Comparison of ENCODE assay signal across 11 mouse cellular contexts in genomic region chr17:15632090-15632489, GRCm38 (mm10).
DNase-seq lines count a peak whose midpoint lies in the region; ATAC-seq and TF ChIP-seq lines count a peak whose summit lies in the region.
"Had no signal": no experiment of that assay in that cellular context is flagged by ENCODE, and none has a peak within 500 bp of the region (broad histone marks: within the 10 kb centered on the region; RNA-seq: fewer than 3 reads in every experiment).

No protein-coding gene starts in this region.

- no peak for ATAC-seq in liver, embryonic 11.5 days (replicated peaks; ENCODE audit: low FRiP score)
- no peak for ATAC-seq in erythroid progenitor cell, adult 5-6 weeks (replicated peaks; ENCODE audit: low FRiP score, poor library complexity, severe bottlenecking)

- H3K27me3 ChIP-seq in testis, adult 2 months (ENCODE audit: control insufficient read depth, insufficient read depth, low read length) = no peaks in the 10 kb centered on the region
- no peaks in the 10 kb centered on the region for H3K27me3 ChIP-seq in liver, embryonic 11.5 days (replicated peaks; ENCODE audit: control insufficient read depth, insufficient read depth, low read length)
- H3K27me3 ChIP-seq: CH12.LX had no signal

- no peaks in the 10 kb centered on the region for H3K36me3 ChIP-seq in testis, adult 2 months (ENCODE audit: control insufficient read depth, insufficient read depth, low read length)
- H3K36me3 ChIP-seq in liver, embryonic 11.5 days (ENCODE audit: control insufficient read depth, insufficient read depth, low read length) = no peaks in the 10 kb centered on the region

- TF ChIP-seq CTCF in testis, adult 2 months (IDR thresholded peaks at IDR 0.05; ENCODE audit: control insufficient read depth, insufficient read depth, insufficient replicate concordance, low read depth, low read length) = no peak

- TF ChIP-seq POLR2A in testis, adult 2 months (IDR thresholded peaks at IDR 0.05; ENCODE audit: control insufficient read depth, low read depth, low read length) = no peak

- 16% methylated on average over 1 of the region's 1 CpGs for WGBS in liver, embryonic 11.5 days

- peak overlapping the region; percentile 29; the same call in 1 of the 2 replicates for H3K4me3 ChIP-seq in testis, adult 2 months (ENCODE audit: control insufficient read depth, low read depth, low read length)
- H3K4me3 ChIP-seq in liver, embryonic 11.5 days (ENCODE audit: low read depth, low read length) = peak overlapping the region; percentile 21; the same call in 1 of the 2 replicates
- H3K4me3 ChIP-seq: myocyte had no signal

- peaks cover 6% of the 10 kb centered on the region for H3K4me1 ChIP-seq in testis, adult 2 months (ENCODE audit: control insufficient read depth, insufficient read depth, low read length)
- H3K4me1 ChIP-seq in liver, embryonic 11.5 days (replicated peaks; ENCODE audit: control insufficient read depth, insufficient read depth, low read length) = no peaks in the 10 kb centered on the region

- peak overlapping the region; percentile 53 for H3K4me2 ChIP-seq in liver, embryonic 11.5 days

- no peaks in the 10 kb centered on the region for H3K9me3 ChIP-seq in liver, embryonic 11.5 days (ENCODE audit: control insufficient read depth, low read length)

- DNase-seq in gastrocnemius, postnatal 25 days = peak; percentile 12
- no peak for DNase-seq in gastrocnemius, postnatal 10 days
- DNase-seq in testis, postnatal 10 days (ENCODE audit: low spot score) = no peak
- no peak for DNase-seq in liver, embryonic 11.5 days (ENCODE audit: low spot score)
- no peak for DNase-seq in thymus, postnatal 14 days
- no peak for DNase-seq in left cerebral cortex, postnatal 14 days (ENCODE audit: low spot score in 2 of 2)
- DNase-seq: spleen, adult 18-20 months had no signal

- intact Hi-C loops in left cerebral cortex, postnatal 14 days (cut with DNase I) = no loop called here

- H3K9ac ChIP-seq in liver, embryonic 11.5 days (ENCODE audit: low read depth, low read length) = no peak overlapping the region

- H3K27ac ChIP-seq in testis, adult 2 months (ENCODE audit: control insufficient read depth, insufficient read depth, low read depth, low read length) = no peak overlapping the region
- H3K27ac ChIP-seq in liver, embryonic 11.5 days (ENCODE audit: low read depth, low read length) = no peak overlapping the region
